Mouse (Mus musculus): Measurements from ENCODE around the gene Dnah17. TPM values are rescaled to one million over a fixed set of nuclear protein-coding genes. Genes with fewer than 3 reads are reported as not detected.

Dnah17 gene
- polyA plus RNA-seq (2014; fragmentation: Illumina TruSeq; extraction: RNeasy Lipid Tissue Mini Kit (QIAGEN cat#74804); ENCODE audit: low read depth, low replicate concordance): 1.2 TPM

GRCm38 (mm10) chr11:118130534-118130933 lies at the start of gene Dnah17:
TSS of gene Dnah17 (minus strand) at chr11:118130634.

GRCm38 (mm10) chr11:117986126-117987031 lies 144.1 kb downstream of the Dnah17 start, which contains the start of gene Pgs1:
TSS of gene Pgs1 (plus strand) at chr11:117986292.

Other genes with a start within 250 kb of the Dnah17 start
- 5.8 TPM for gene Socs3, start 160.6 kb downstream of the Dnah17 start, polyA plus RNA-seq (2014; fragmentation: Illumina TruSeq; extraction: RNeasy Lipid Tissue Mini Kit (QIAGEN cat#74804); ENCODE audit: low read depth, low replicate concordance)
- gene Pgs1, start 144.3 kb downstream of the Dnah17 start, polyA plus RNA-seq (2014; fragmentation: Illumina TruSeq; extraction: RNeasy Lipid Tissue Mini Kit (QIAGEN cat#74804); ENCODE audit: low read depth, low replicate concordance): 26.4 TPM
- 23.4 TPM for gene Cyth1, start 118.0 kb upstream of the Dnah17 start, polyA plus RNA-seq (2014; fragmentation: Illumina TruSeq; extraction: RNeasy Lipid Tissue Mini Kit (QIAGEN cat#74804); ENCODE audit: low read depth, low replicate concordance)
- gene Usp36, start 159.6 kb upstream of the Dnah17 start, polyA plus RNA-seq (2014; fragmentation: Illumina TruSeq; extraction: RNeasy Lipid Tissue Mini Kit (QIAGEN cat#74804); ENCODE audit: low read depth, low replicate concordance): 12.7 TPM
- gene Cep295nl, start 211.9 kb upstream of the Dnah17 start, polyA plus RNA-seq (2014; fragmentation: Illumina TruSeq; extraction: RNeasy Lipid Tissue Mini Kit (QIAGEN cat#74804); ENCODE audit: low read depth, low replicate concordance): 8.2 TPM
- gene Timp2, start 225.1 kb upstream of the Dnah17 start, polyA plus RNA-seq (2014; fragmentation: Illumina TruSeq; extraction: RNeasy Lipid Tissue Mini Kit (QIAGEN cat#74804); ENCODE audit: low read depth, low replicate concordance): 224 TPM